Mouse (Mus musculus): ENCODE measurements around the gene Fstl4. TPM values are rescaled to one million over a fixed set of nuclear protein-coding genes. Genes with fewer than 3 reads are reported as not detected.

Fstl4 gene
- polyA plus RNA-seq, 1 experiment from 2014 or later = 9.1 TPM

- no peak overlapping the region for H3K27ac ChIP-seq (ENCODE audit: low read depth, low read length)
- H3K9me3 ChIP-seq (replicated peaks; ENCODE audit: control insufficient read depth, low read length) = no peaks in the 10 kb centered on the region; the same call in 1 of the 2 replicates
- no peak overlapping the region for H3K4me2 ChIP-seq
- H3K36me3 ChIP-seq (ENCODE audit: control insufficient read depth, insufficient read depth, low read length) = no peaks in the 10 kb centered on the region
- H3K4me3 ChIP-seq (ENCODE audit: low read depth, low read length) = no peak overlapping the region
- 41% methylated on average over 9 of the region's 9 CpGs for WGBS (ENCODE audit: insufficient replicate concordance)
- no peak overlapping the region for H3K9ac ChIP-seq (ENCODE audit: low read depth, low read length)
- no peak for ATAC-seq (replicated peaks; ENCODE audit: insufficient number of reproducible peaks, low FRiP score, low TSS enrichment)
- 0 out of 2 replicates have a peak, but pooled peaks cover 5% of the 10 kb centered on the region for H3K4me1 ChIP-seq (ENCODE audit: control insufficient read depth, insufficient read depth, low read length)
- H3K27me3 ChIP-seq (ENCODE audit: control insufficient read depth, insufficient read depth, low read length) = no peaks in the 10 kb centered on the region
Measured at GRCm38 (mm10) chr11:53233590-53233989, 469.2 kb downstream of the Fstl4 start.

All from heart, embryonic 11.5 days (tissue).